Mouse (Mus musculus): ENCODE results near the gene Tbl1x. TPM values are rescaled to one million over a fixed set of nuclear protein-coding genes. Genes with fewer than 3 reads are reported as not detected.

The Tbl1x gene
- total and polyA plus RNA-seq, 3 experiments = 22.0 to 65.2 (median 27.0) TPM

DNA sequence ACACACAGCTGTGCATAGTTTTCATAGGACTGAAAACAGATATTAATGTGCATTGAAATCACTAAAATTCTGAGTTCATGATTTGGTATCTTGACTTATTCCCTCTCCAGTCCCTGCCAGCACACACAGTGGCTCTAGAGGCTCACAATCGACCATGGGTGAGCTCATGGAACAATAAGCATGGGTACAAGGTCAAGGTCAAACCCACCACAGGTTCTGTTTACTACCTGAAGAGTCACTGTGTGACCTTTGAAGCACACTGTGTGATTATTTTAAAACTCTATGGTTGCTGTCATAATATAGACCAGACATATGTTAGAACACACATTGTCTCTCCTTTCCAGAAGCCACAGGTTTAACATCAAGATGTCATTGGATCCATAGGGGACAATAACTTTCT, 96.7 kb downstream of the Tbl1x start:
- dilution Hi-C loops (cut with MboI; ENCODE audit: extremely low pct_ligation_motif_present, extremely low pct_unique_long_range_greater_than_20kb, low sequenced_read_pairs) = no loop called here

GRCm38 (mm10) chrX:77608947-77609703, 98.3 kb downstream of the Tbl1x start:
- no peak for TF ChIP-seq ETS1 (conservative IDR thresholded peaks at IDR 0.05; ENCODE audit: low read depth, low read length)
- TF ChIP-seq SMC3 (IDR thresholded peaks at IDR 0.05; ENCODE audit: low read depth, low read length) = no peak
- TF ChIP-seq MYC (IDR thresholded peaks at IDR 0.05; ENCODE audit: low read depth, low read length) = no peak
- no peak for TF ChIP-seq UBTF (IDR thresholded peaks at IDR 0.05; ENCODE audit: low read depth, low read length)
- TF ChIP-seq ZMIZ1 (IDR thresholded peaks at IDR 0.05; ENCODE audit: low read depth, low read length) = no peak
- TF ChIP-seq RCOR1 (conservative IDR thresholded peaks at IDR 0.05; ENCODE audit: low read depth, low read length) = no peak
- TF ChIP-seq HCFC1 (IDR thresholded peaks at IDR 0.05; ENCODE audit: low read depth, low read length) = no peak
- TF ChIP-seq MAFK (IDR thresholded peaks at IDR 0.05; ENCODE audit: insufficient replicate concordance, low read length) = no peak
- no peak for TF ChIP-seq ZKSCAN1 (IDR thresholded peaks at IDR 0.05; ENCODE audit: borderline replicate concordance, low read depth, low read length)
- no peak for TF ChIP-seq NRF1 (IDR thresholded peaks at IDR 0.05; ENCODE audit: low read depth, low read length)
- no peak for TF ChIP-seq E2F4 (IDR thresholded peaks at IDR 0.05; ENCODE audit: insufficient replicate concordance, low read depth, low read length)
- no peak for TF ChIP-seq PAX5 (IDR thresholded peaks at IDR 0.05; ENCODE audit: low read length)
- TF ChIP-seq TCF12 (IDR thresholded peaks at IDR 0.05; ENCODE audit: low read depth, low read length) = no peak
- TF ChIP-seq MAZ (IDR thresholded peaks at IDR 0.05; ENCODE audit: low read depth, low read length) = no peak
- TF ChIP-seq CTCF (conservative IDR thresholded peaks at IDR 0.05 in 1 of 2, IDR thresholded peaks at IDR 0.05 in 1 of 2; ENCODE audit: low read depth in 2 of 2, low read length in 2 of 2) = no peak
- TF ChIP-seq MAX (IDR thresholded peaks at IDR 0.05; ENCODE audit: low read length) = no peak
- no peak for TF ChIP-seq JUN (IDR thresholded peaks at IDR 0.05; ENCODE audit: insufficient read depth, low read depth, low read length)
- no peak for TF ChIP-seq USF1 (IDR thresholded peaks at IDR 0.05; ENCODE audit: low read depth, low read length)
- no peak for TF ChIP-seq KAT2A (IDR thresholded peaks at IDR 0.05; ENCODE audit: insufficient replicate concordance, low read length)
- in situ Hi-C loops (cut with MboI; ENCODE audit: low pct_ligation_motif_present, low pct_unique_long_range_greater_than_20kb, low sequenced_read_pairs) = no loop called here

More for the DNA sequence above, 96.7 kb downstream of the Tbl1x start:
- peaks cover 0 to 2% of the 10 kb centered on the region in 2 experiments for H3K36me3 ChIP-seq (replicated peaks in 1 of 2; ENCODE audit: control insufficient read depth in 1 of 2, insufficient read depth in 1 of 2, low read length in 1 of 2)
- no peak overlapping the region for H3K4me3 ChIP-seq (replicated peaks in 1 of 3; ENCODE audit: low read depth in 2 of 3, low read length in 2 of 3, poor library complexity in 1 of 3)
- in situ Hi-C loops (cut with MboI; ENCODE audit: low pct_ligation_motif_present, low pct_unique_long_range_greater_than_20kb, low sequenced_read_pairs) = no loop called here
- peaks cover 3 to 22% of the 10 kb centered on the region in 2 experiments; a peak in 2 of 4 replicates for H3K4me1 ChIP-seq (ENCODE audit: control insufficient read depth in 1 of 2, insufficient read depth in 2 of 2)
- no peaks in the 10 kb centered on the region for H3K79me2 ChIP-seq (replicated peaks; ENCODE audit: control insufficient read depth, extremely low read depth, insufficient read depth, poor library complexity, severe bottlenecking)
- no peak for TF ChIP-seq ETS1 (conservative IDR thresholded peaks at IDR 0.05; ENCODE audit: low read depth, low read length)
- TF ChIP-seq ZMIZ1 (IDR thresholded peaks at IDR 0.05; ENCODE audit: low read depth, low read length) = no peak
- no peak for TF ChIP-seq CHD2 (IDR thresholded peaks at IDR 0.05; ENCODE audit: low read length)
- TF ChIP-seq IRF4 (IDR thresholded peaks at IDR 0.05; ENCODE audit: low read depth, low read length) = no peak
- no peak for TF ChIP-seq ZC3H11A (IDR thresholded peaks at IDR 0.05; ENCODE audit: low read depth, low read length)
- no peak for TF ChIP-seq USF2 (conservative IDR thresholded peaks at IDR 0.05; ENCODE audit: low read depth, low read length)
- TF ChIP-seq POLR2A (IDR thresholded peaks at IDR 0.05; ENCODE audit: low read depth, low read length) = no peak
- no peak for TF ChIP-seq UBTF (IDR thresholded peaks at IDR 0.05; ENCODE audit: low read depth, low read length)
- TF ChIP-seq JUN (IDR thresholded peaks at IDR 0.05; ENCODE audit: insufficient read depth, low read depth, low read length) = no peak
- TF ChIP-seq MAX (IDR thresholded peaks at IDR 0.05; ENCODE audit: low read length) = no peak
- H3K27ac ChIP-seq (ENCODE audit: insufficient read depth, low read depth) = no peak overlapping the region
- H3K9ac ChIP-seq (ENCODE audit: insufficient read depth, low read depth) = no peak overlapping the region
- peaks cover 3% of the 10 kb centered on the region for H3K9me3 ChIP-seq (replicated peaks; ENCODE audit: low read length)
- no peaks in the 10 kb centered on the region for H3K27me3 ChIP-seq (replicated peaks)
- DNase-seq (ENCODE audit: extremely low read depth) = no peak
- no peak overlapping the region for H3K4me2 ChIP-seq (ENCODE audit: insufficient read depth, low read depth, poor library complexity, severe bottlenecking)

More at GRCm38 (mm10) chrX:77608947-77609703, 98.3 kb downstream of the Tbl1x start:
- Histone ChIP-seq H3K4me3 (replicated peaks in 1 of 3; ENCODE audit: low read depth in 2 of 3, low read length in 2 of 3, poor library complexity in 1 of 3) (no peak overlapping the region), H3K27ac (ENCODE audit: insufficient read depth, low read depth) (no peak overlapping the region), H3K36me3 (replicated peaks in 1 of 2; ENCODE audit: control insufficient read depth in 1 of 2, insufficient read depth in 1 of 2, low read length in 1 of 2) (peaks cover 0 to 2% of the 10 kb centered on the region in 2 experiments), H3K4me1 (ENCODE audit: control insufficient read depth in 1 of 2, insufficient read depth in 2 of 2) (peaks cover 3 to 27% of the 10 kb centered on the region in 2 experiments; a peak in 2 of 4 replicates), H3K27me3 (replicated peaks) (no peaks in the 10 kb centered on the region), H3K4me2 (ENCODE audit: insufficient read depth, low read depth, poor library complexity, severe bottlenecking) (no peak overlapping the region), H3K9me3 (replicated peaks; ENCODE audit: low read length) (no peaks in the 10 kb centered on the region), H3K9ac (ENCODE audit: insufficient read depth, low read depth) (no peak overlapping the region), H3K79me2 (replicated peaks; ENCODE audit: control insufficient read depth, extremely low read depth, insufficient read depth, poor library complexity, severe bottlenecking) (0 out of 2 replicates have a peak, but pooled peaks cover 2% of the 10 kb centered on the region)
- dilution Hi-C loops (cut with MboI; ENCODE audit: extremely low pct_ligation_motif_present, extremely low pct_unique_long_range_greater_than_20kb, low sequenced_read_pairs) = no loop called here
- DNase-seq (ENCODE audit: extremely low read depth) = no peak
